Mouse (Mus musculus) MEL (cell line): ENCODE measurements at regions not wholly inside any gene's neighbourhood (a gene's known extent, or its start where the extent isn't known, plus 50 kb on each side); places are given as distances from the start of the nearest gene placed in this dataset.
"Not testable (repeated sequence)": the region's sequence is repeated elsewhere in the genome, so short reads cannot be mapped to it uniquely, and the experiment has no call there.

Source experiments
- DNase-seq: peaks from one replicate; pipeline ENCODE4 v3.0.0; 2011; ENCODE audit warnings: low read depth, low spot score
- H3K27ac ChIP-seq: 2 replicates; pipeline ENCODE4 v1.5.1; 2012; ENCODE audit warnings: low read depth, mild to moderate bottlenecking, control low read depth, low read length, moderate library complexity; ENCODE audit not compliant: control insufficient read depth
- H3K27me3 ChIP-seq, 2 experiments: fragments of 150-350 bp in 1 of 2; sonication (generic) in 1 of 2; 2 replicates each; pipeline ENCODE4 v1.6.1; 2012; ENCODE audit warnings: low read length in 2 of 2, mild to moderate bottlenecking in 2 of 2, improper control_type of control experiment in 1 of 2, moderate library complexity in 1 of 2; ENCODE audit not compliant: insufficient read depth in 2 of 2, control insufficient read depth in 1 of 2
- H3K36me3 ChIP-seq, 2 experiments: 2 replicates each; pipeline ENCODE4 v1.6.1; 2012 to 2014; ENCODE audit warnings: low read length in 2 of 2, improper control_type of control experiment in 1 of 2, inconsistent platforms in 1 of 2, mild to moderate bottlenecking in 1 of 2; ENCODE audit not compliant: insufficient read depth in 2 of 2, control insufficient read depth in 1 of 2
- H3K4me1 ChIP-seq, 2 experiments: fragments of 150-350 bp in 1 of 2; sonication (generic) in 1 of 2; 2 replicates each; pipeline ENCODE4 v1.6.1; 2012; ENCODE audit warnings: low read length in 2 of 2, improper control_type of control experiment in 1 of 2, mild to moderate bottlenecking in 1 of 2; ENCODE audit not compliant: insufficient read depth in 2 of 2, control insufficient read depth in 1 of 2
- H3K4me3 ChIP-seq, 2 experiments: fragments of 150-350 bp in 1 of 2; sonication (generic) in 1 of 2; 2 replicates each; pipeline ENCODE4 v1.5.1; 2012; ENCODE audit warnings: low read depth in 2 of 2, low read length in 2 of 2, mild to moderate bottlenecking in 2 of 2, moderate library complexity in 2 of 2, control low read depth in 1 of 2, improper control_type of control experiment in 1 of 2; ENCODE audit not compliant: control insufficient read depth in 1 of 2, insufficient read depth in 1 of 2
- H3K79me2 ChIP-seq: 2 replicates; pipeline ENCODE4 v1.6.1; 2012; ENCODE audit warnings: mild to moderate bottlenecking, low read length, moderate library complexity; ENCODE audit not compliant: control insufficient read depth, poor library complexity, insufficient read depth
- H3K9ac ChIP-seq: 2 replicates; pipeline ENCODE4 v1.6.1; 2012; ENCODE audit warnings: low read depth, mild to moderate bottlenecking, control low read depth, low read length, moderate library complexity; ENCODE audit not compliant: control insufficient read depth, poor library complexity, severe bottlenecking
- H3K9me3 ChIP-seq: fragments of 150-350 bp; sonication (generic); replicated peaks from 2 replicates; pipeline ENCODE4 v1.6.1; 2012; ENCODE audit warnings: mild to moderate bottlenecking, low read length, improper control_type of control experiment, moderate library complexity; ENCODE audit not compliant: insufficient read depth
- BHLHE40 ChIP-seq: IDR thresholded peaks from 2 replicates; pipeline ENCODE4 v1.6.1; 2012; ENCODE audit warnings: low read depth, mild to moderate bottlenecking, inconsistent platforms, low read length, improper control_type of control experiment, borderline replicate concordance
- CHD2 ChIP-seq: IDR thresholded peaks from 2 replicates; pipeline ENCODE4 v1.6.1; 2011; ENCODE audit warnings: low read length, improper control_type of control experiment
- CTCF ChIP-seq, 3 experiments: IDR thresholded peaks in 2 of 3; conservative IDR thresholded peaks in 1 of 3; 2 replicates each; pipeline ENCODE4 v1.5.1; 2011 to 2012; ENCODE audit warnings: low read length in 3 of 3, low read depth in 2 of 3, mild to moderate bottlenecking in 2 of 3, improper control_type of control experiment in 1 of 3, inconsistent platforms in 1 of 3, mixed read lengths in 1 of 3, moderate library complexity in 1 of 3; ENCODE audit not compliant: control insufficient read depth in 1 of 3, insufficient read depth in 1 of 3, poor library complexity in 1 of 3, severe bottlenecking in 1 of 3
- ETS1 ChIP-seq: IDR thresholded peaks from 2 replicates; pipeline ENCODE4 v1.6.1; 2012; ENCODE audit warnings: low read depth, mild to moderate bottlenecking, inconsistent platforms, low read length, improper control_type of control experiment, moderate library complexity
- GABPA ChIP-seq: IDR thresholded peaks from 2 replicates; pipeline ENCODE4 v1.6.1; 2012; ENCODE audit warnings: low read depth, mild to moderate bottlenecking, inconsistent platforms, low read length, improper control_type of control experiment, moderate library complexity
- GATA1 ChIP-seq: IDR thresholded peaks from 2 replicates; pipeline ENCODE4 v1.6.1; 2011; ENCODE audit warnings: low read depth, low read length, improper control_type of control experiment
- HCFC1 ChIP-seq: IDR thresholded peaks from 2 replicates; pipeline ENCODE4 v1.6.1; 2012; ENCODE audit warnings: low read depth, mild to moderate bottlenecking, inconsistent platforms, low read length, improper control_type of control experiment, moderate library complexity
- JUND ChIP-seq: IDR thresholded peaks from 2 replicates; pipeline ENCODE4 v1.6.1; 2011; ENCODE audit warnings: low read depth, mild to moderate bottlenecking, improper control_type of control experiment, low read length
- KAT2A ChIP-seq: conservative IDR thresholded peaks from 2 replicates; pipeline ENCODE4 v1.6.1; 2012; ENCODE audit warnings: low read depth, low read length, improper control_type of control experiment, inconsistent platforms
- MAFK ChIP-seq: IDR thresholded peaks from 2 replicates; pipeline ENCODE4 v1.6.1; 2011; ENCODE audit warnings: low read depth, mild to moderate bottlenecking, low read length, improper control_type of control experiment, borderline replicate concordance
- MEF2A ChIP-seq: IDR thresholded peaks from 2 replicates; pipeline ENCODE4 v1.6.1; 2014; ENCODE audit warnings: low read depth, mild to moderate bottlenecking, inconsistent platforms, low read length, improper control_type of control experiment; ENCODE audit not compliant: poor library complexity, insufficient replicate concordance, severe bottlenecking; ENCODE audit errors: extremely low read depth
- MXI1 ChIP-seq: IDR thresholded peaks from 2 replicates; pipeline ENCODE4 v1.6.1; 2011; ENCODE audit warnings: mild to moderate bottlenecking, low read depth, low read length, improper control_type of control experiment
- MYC ChIP-seq: IDR thresholded peaks from 2 replicates; pipeline ENCODE4 v1.6.1; 2011; ENCODE audit warnings: low read depth, mild to moderate bottlenecking, low read length, improper control_type of control experiment, moderate library complexity
- NELFE ChIP-seq: IDR thresholded peaks from 2 replicates; pipeline ENCODE4 v1.6.1; 2011; ENCODE audit warnings: low read depth, low read length, improper control_type of control experiment
- POLR2AphosphoS2 ChIP-seq: IDR thresholded peaks from 2 replicates; pipeline ENCODE4 v1.6.1; 2011; ENCODE audit warnings: low read length, improper control_type of control experiment
- POLR2AphosphoS5 ChIP-seq: IDR thresholded peaks from 2 replicates; pipeline ENCODE4 v1.6.1; 2012; ENCODE audit warnings: low read depth, borderline replicate concordance, mild to moderate bottlenecking, inconsistent platforms, low read length, moderate library complexity, mixed read lengths
- SIN3A ChIP-seq: IDR thresholded peaks from 2 replicates; pipeline ENCODE4 v1.6.1; 2012; ENCODE audit warnings: low read length, improper control_type of control experiment, inconsistent platforms
- TAL1 ChIP-seq: IDR thresholded peaks from 2 replicates; pipeline ENCODE4 v1.6.1; 2012; ENCODE audit warnings: mild to moderate bottlenecking, inconsistent platforms, low read length, moderate library complexity, mixed read lengths
- TBP ChIP-seq: IDR thresholded peaks from 2 replicates; pipeline ENCODE4 v1.8.0; 2011; ENCODE audit warnings: low read depth, low read length, improper control_type of control experiment
- TCF12 ChIP-seq: IDR thresholded peaks from 2 replicates; pipeline ENCODE4 v1.6.1; 2014; ENCODE audit warnings: low read depth, mild to moderate bottlenecking, inconsistent platforms, low read length, improper control_type of control experiment, moderate library complexity
- UBTF ChIP-seq: IDR thresholded peaks from 2 replicates; pipeline ENCODE4 v1.6.1; 2012; ENCODE audit warnings: low read depth, mild to moderate bottlenecking, inconsistent platforms, low read length, improper control_type of control experiment, moderate library complexity, borderline replicate concordance; ENCODE audit not compliant: insufficient read depth
- ZKSCAN1 ChIP-seq: IDR thresholded peaks from 2 replicates; pipeline ENCODE4 v1.6.1; 2012; ENCODE audit warnings: low read depth, mild to moderate bottlenecking, inconsistent platforms, low read length, improper control_type of control experiment, moderate library complexity
- ZNF384 ChIP-seq: IDR thresholded peaks from 2 replicates; pipeline ENCODE4 v1.6.1; 2012; ENCODE audit warnings: low read depth, mild to moderate bottlenecking, inconsistent platforms, low read length, improper control_type of control experiment

DNA sequence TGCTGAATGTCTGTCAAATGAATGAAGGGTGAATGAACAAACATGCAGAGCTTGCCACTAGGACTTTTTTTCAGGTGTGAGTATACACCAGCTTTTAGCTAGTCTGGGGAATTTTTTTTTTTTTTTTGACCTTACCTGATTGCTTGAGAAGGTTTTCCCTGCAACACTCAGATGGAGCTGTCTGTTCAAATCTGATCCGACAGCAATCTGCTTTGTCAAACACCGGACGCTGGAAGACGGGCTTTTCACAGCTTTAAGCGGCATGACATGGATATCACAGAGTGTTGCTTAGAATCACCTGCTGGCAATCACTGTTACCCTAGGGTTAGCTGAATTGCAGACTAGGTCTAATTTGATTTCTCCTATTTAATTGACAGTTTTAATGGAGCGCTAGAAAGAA, 263.7 kb upstream of the Ubash3b start:
- no peak overlapping the region for H3K4me3 ChIP-seq
- H3K27ac ChIP-seq: no peak overlapping the region
- H3K9ac ChIP-seq: no peak overlapping the region
- TF ChIP-seq POLR2AphosphoS2 (no peak), MYC (no peak), GATA1 (no peak), ETS1 (no peak), CHD2 (no peak), TBP (no peak), MXI1 (no peak), CTCF (IDR thresholded peaks at IDR 0.05 in 2 of 3, conservative IDR thresholded peaks at IDR 0.05 in 1 of 3; ENCODE audit: control insufficient read depth in 1 of 3, insufficient read depth in 1 of 3, low read depth in 2 of 3, low read length in 3 of 3, poor library complexity in 1 of 3, severe bottlenecking in 1 of 3) (no peak), KAT2A (no peak), TCF12 (no peak), BHLHE40 (no peak), HCFC1 (no peak), MAFK (no peak), POLR2AphosphoS5 (no peak), MEF2A (no peak), NELFE (no peak), ZKSCAN1 (no peak), GABPA (no peak), TAL1 (no peak), ZNF384 (no peak)
- H3K9me3 ChIP-seq: no peaks in the 10 kb centered on the region
- H3K4me1 ChIP-seq: no peaks in the 10 kb centered on the region
- H3K27me3 ChIP-seq: no peaks in the 10 kb centered on the region
- H3K36me3 ChIP-seq: no peaks in the 10 kb centered on the region
- no peaks in the 10 kb centered on the region for H3K79me2 ChIP-seq
- no peak for DNase-seq

DNA sequence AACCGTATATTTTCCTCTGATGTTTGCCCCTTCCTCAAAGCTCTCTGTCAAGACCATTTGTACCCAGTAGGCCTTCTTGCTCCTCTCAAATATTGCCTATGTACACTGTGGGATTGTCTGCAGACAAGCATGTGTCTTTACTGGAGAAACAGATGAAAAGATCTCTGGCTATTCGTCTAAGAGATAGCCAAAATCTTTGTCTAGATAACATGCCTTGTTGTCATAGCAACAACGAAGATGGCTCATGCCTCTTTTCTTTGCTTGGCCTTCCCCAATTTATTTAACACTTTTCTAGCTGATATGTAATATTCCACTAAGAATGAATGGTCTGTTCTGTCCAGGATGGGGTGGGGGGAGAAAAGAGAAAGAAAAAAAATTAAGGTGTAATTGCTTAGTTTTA, 252.3 kb upstream of the Ubash3b start:
- Histone ChIP-seq H3K27me3 (no peaks in the 10 kb centered on the region), H3K4me3 (no peak overlapping the region), H3K4me1 (no peaks in the 10 kb centered on the region), H3K36me3 (no peaks in the 10 kb centered on the region), H3K79me2 (no peaks in the 10 kb centered on the region), H3K9me3 (no peaks in the 10 kb centered on the region), H3K27ac (no peak overlapping the region), H3K9ac (no peak overlapping the region)
- no peak for DNase-seq
- TF ChIP-seq MAFK (no peak), JUND (no peak), UBTF (no peak), SIN3A (no peak)

DNA sequence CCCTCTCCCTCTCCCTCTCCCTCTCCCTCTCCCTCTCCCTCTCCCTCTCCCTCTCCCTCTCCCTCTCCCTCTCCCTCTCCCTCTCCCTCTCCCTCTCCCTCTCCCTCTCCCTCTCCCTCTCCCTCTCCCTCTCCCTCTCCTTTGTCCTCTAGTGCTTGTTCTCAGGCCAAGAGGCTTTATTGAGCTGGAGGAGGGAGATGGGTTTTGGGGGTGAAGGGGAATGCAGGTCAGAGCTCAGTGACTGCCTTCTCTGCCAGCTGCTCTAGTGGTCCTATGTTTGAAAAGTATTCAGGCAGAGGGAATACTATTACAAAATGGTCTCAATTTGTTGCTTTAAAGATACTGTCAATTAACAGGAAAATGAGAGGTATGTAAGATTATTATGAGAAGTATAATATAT, 251.6 kb upstream of the Ubash3b start:
- not testable (repeated sequence) for H3K4me3 ChIP-seq, H3K27ac ChIP-seq, H3K27me3 ChIP-seq, H3K36me3 ChIP-seq, DNase-seq, H3K9ac ChIP-seq, H3K9me3 ChIP-seq, H3K4me1 ChIP-seq, H3K79me2 ChIP-seq
